Mouse (Mus musculus): ENCODE measurements around the gene Snx9. TPM values are rescaled to one million over a fixed set of nuclear protein-coding genes. Genes with fewer than 3 reads are reported as not detected.

The Snx9 gene
- total RNA-seq, 4 experiments from 2014 or later: 15.0 to 16.8 (median 15.5) TPM

GRCm38 (mm10) chr17:5963766-5964165, 122.6 kb downstream of the Snx9 start:
- no peak for DNase-seq (ENCODE audit: low spot score in 2 of 2)

DNA sequence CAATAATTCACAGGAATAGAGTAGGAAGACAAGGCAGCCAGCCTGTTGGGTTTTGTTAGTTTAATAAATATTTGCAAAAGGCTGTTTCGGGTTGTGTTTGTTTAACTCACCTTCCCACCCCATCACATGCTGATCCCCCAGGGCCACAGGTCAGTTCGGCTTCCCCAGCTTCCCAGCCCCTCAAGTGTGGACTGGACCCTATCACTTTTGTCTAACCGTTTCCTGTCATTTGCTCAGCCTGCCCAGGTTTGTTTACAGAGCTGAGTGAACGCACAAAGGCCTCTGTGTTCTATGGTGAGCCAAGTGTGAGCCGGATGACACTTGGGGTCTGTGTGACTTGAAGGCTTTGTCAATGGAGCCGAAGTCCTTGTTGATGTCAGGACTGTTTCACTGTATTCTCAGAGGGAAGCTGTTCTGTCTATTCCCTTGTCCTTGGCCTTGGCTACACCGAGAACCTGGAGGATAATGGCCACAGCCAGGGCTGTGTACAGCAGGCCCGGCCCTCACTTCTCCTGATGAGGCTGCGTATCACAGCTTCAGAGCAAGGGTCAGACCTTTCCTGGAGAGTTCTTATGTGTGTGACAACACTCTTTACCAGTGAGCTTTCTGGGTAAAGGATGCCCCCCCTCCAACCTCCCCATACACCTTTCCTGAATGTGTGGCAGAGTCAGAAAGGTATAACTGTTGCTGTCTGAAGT, 124.1 kb downstream of the Snx9 start:
- DNase-seq (ENCODE audit: low spot score in 2 of 2): no peak

DNA sequence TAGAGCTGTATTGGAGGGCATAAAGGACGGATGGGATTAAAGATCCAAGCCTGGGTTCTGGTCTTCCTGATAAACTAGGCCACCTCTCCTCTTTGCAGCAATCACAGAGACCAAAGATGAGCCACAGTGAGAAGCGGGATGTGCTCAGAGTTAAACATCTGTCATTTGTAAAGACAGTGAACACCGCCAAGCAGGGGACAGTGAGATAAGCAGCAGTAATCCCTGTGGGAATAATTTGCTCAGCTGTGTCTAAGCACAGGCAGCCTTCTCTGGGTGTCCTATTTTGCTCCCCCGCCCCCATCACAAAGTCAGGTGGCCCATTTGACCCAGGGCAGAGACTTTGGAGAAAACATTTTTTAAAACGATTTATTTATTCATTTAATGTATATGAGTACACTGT, 125.6 kb downstream of the Snx9 start:
- DNase-seq (ENCODE audit: low spot score in 2 of 2): no peak

- DNase-seq (ENCODE audit: low spot score in 2 of 2): no peak
Observed at GRCm38 (mm10) chr17:5968562-5968961, 127.4 kb downstream of the Snx9 start.

DNA sequence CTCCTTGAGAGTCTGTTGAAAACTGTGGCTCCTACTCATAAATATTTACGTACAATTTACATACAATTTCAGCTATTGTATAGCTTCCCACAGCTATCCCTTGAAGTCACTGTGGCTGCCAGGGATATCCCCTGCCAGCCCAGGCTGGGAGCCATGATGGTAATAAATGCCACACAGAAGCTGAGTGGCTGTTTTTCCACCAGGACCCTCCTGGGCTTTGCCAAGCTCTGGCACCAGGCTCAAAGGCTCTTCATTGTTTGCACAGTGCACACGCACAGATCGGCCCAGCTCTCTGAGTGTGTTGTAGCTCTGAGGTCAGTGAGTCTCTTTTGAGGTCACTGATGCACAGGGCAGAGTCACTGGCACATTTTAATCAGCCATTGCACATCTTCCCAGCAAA, 128.1 kb downstream of the Snx9 start:
- no peak for DNase-seq (ENCODE audit: low spot score in 2 of 2)

DNA sequence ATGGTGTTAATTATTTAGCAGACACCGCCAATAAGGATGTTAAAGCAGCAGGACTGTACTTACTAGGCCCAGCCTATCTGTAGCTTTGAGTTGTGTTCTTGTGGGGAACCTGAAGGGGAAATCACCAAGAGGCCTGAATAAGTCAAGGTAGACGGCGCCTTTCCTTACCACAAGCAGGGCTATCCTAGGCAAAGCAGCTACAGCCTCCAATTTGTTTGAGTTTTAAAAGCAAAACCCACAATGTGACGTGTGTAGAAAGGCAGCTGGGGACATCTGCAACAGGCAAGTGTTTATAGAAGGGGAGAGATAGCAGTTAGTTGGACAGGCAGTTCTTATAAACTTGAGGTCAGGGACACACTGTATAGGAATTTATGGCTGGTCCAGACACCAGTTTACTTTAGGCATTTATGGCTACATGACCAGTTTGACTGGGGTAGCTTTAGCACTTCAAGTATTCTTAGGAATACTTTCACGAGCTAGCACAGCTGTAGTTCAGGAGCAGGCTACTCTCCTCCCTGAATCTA, 129.2 kb downstream of the Snx9 start:
- no peak for DNase-seq (ENCODE audit: low spot score in 2 of 2)

GRCm38 (mm10) chr17:5973536-5973935, 132.4 kb downstream of the Snx9 start:
- DNase-seq (ENCODE audit: low spot score in 2 of 2): no peak

GRCm38 (mm10) chr17:5975099-5975977, 134.2 kb downstream of the Snx9 start:
- DNase-seq (ENCODE audit: low spot score in 2 of 2): peak; percentile 87 to 90

DNA sequence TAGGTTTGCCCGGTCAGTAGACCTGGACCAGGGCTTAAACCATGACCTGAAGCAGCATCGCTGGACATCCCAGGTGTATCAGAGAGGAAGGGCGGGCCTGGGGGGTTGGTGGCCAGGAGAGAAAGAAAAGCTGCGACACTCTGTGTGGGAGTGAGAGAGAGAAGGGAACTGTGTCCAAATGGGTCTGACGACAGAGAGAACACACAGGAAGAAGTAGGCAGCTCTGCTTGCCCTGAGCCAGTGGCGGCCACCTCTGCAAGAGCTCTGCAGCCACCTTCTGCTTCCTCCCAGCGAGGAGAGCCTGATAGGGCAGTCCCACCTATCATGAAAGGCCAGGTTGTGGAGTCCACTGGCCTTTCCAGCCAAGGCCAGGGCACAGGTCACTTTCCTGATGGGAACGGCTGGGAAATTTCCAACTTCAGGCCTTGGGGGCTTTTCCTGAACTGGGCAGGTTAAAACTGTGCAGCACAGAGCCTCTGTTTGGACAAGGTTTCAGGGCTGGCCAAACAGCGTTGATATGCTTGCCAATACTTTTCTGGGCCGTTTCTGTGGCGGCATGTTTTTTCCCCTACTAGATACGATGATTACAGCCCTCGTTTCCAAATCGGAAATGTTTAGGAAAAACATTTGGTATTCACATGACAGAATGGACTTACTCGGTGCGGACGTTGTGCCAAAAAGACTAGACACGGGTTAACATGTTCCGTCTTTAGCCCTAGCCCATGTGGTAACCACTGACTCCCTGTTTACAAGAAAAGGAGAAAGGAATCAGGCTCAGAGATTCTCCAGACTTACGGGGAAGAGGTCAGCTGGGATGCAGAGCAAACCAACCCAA, 135.3 kb downstream of the Snx9 start:
- DNase-seq (ENCODE audit: low spot score in 2 of 2): no peak

DNA sequence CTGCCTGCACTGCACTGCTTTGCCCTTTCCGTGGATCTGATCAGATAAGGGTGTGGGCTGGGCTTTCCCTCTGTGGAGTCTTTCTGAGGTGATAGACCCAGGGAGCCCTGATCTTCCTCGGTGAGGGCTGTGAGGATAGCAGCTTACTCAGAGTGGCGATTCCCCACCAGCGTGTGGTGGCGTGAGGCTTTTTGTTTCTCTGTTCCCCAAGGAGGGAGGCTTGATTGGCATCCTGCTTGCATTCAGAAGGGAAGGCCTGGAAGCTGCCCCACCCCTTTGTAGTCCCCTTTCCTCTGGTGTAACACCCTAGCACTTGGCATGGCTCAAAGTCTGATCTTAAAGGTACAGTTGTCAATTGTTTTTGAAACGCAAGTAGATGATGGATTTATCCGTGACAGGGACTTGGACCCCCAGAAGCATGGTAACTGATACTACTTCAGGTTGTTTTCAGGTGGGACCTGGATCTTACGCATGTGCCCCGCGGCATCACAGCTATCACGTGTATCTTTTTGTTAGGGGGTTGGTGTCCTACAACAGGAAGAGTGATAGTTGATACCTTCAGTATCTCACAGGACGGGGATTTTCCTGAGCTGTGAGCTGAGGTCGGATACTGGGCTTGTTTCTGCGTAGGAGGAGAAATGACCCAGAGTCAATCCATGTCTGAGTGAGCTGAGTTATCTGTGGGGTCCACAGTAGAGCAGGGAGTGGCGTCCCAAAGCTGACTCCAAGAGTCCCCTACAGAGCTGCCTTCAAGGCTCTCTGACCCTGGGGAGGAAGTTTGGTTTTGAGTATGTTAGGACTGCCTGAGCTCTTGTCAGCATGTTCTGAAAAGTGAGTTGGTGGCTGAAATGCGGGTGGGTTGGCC, 136.2 kb downstream of the Snx9 start:
- DNase-seq (ENCODE audit: low spot score in 2 of 2): no peak

- no peak for DNase-seq (ENCODE audit: low spot score in 2 of 2)
Observed at GRCm38 (mm10) chr17:5977921-5978504, 136.9 kb downstream of the Snx9 start.

DNA sequence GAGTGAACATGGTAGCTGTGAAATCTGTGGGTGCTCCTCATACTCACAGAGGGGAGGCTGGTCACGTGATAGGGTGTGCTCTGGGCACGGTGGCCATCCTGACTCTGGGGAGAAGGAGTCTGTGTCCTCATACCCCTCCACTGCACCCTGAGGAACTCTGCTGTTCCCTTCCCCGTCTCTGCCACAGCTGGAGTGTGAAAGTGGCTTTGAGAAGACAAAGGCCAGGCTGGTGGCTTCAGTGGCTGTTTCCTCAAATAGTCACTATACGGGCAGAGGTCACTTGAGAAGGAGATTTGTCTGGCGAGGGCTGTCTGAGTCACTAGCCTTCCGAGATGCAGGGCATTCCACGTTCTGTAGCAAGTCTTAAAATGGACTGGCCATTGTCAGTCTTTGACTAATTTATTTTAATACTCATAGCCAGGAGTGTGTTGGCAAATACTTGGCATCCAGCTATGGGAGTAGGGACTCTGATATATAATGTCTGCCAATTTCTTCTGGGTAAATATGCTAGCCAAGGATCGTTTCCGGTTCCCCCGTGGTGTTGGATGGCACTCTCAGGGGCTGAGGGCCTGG, 137.5 kb downstream of the Snx9 start:
- DNase-seq (ENCODE audit: low spot score in 2 of 2): no peak

- no peak for DNase-seq (ENCODE audit: low spot score in 2 of 2)
Observed at GRCm38 (mm10) chr17:5980860-5981259, 139.7 kb downstream of the Snx9 start.

Other genes starting within 250 kb of the Snx9 start
- 10 to 100 TPM; 61.3 to 82.7 (median 71.8) TPM for gene Synj2, start 100.0 kb downstream of the Snx9 start, total RNA-seq (2022)
- gene Serac1, start 238.4 kb downstream of the Snx9 start, total RNA-seq (2022): 10 to 100 TPM; 15.7 to 23.6 (median 18.8) TPM
- 100 to 1,000 TPM; 106 to 122 (median 113) TPM for gene Gtf2h5, start 238.5 kb downstream of the Snx9 start, total RNA-seq (2022)